Mouse (Mus musculus) kidney, postnatal 0 days (tissue): ENCODE data around the gene Pak3. TPM values are rescaled to one million over a fixed set of nuclear protein-coding genes. Genes with fewer than 3 reads are reported as not detected.
"Not testable (repeated sequence)": the region's sequence is repeated elsewhere in the genome, so short reads cannot be mapped to it uniquely, and the experiment has no call there.

Experiments
- ATAC-seq: fragments of 200-750 bp; cut with Nextera tagmentation; replicated peaks from 2 replicates; pipeline ENCODE4 v1.8.0; 2017; ENCODE audit warnings: low read depth, moderate number of reproducible peaks, moderate TSS enrichment, moderate library complexity; ENCODE audit not compliant: low FRiP score
- DNase-seq: peaks from one replicate; pipeline ENCODE4 v3.0.0-alpha.2; 2016; ENCODE audit warnings: low spot score
- H3K27ac ChIP-seq: fragments of 300-500 bp; sonication (generic); 2 replicates; pipeline ENCODE4 v1.5.1; 2014; ENCODE audit warnings: mild to moderate bottlenecking
- H3K27me3 ChIP-seq: fragments of 300-500 bp; sonication (generic); 2 replicates; pipeline ENCODE4 v1.6.1; 2014; ENCODE audit warnings: low read length, mixed read lengths; ENCODE audit not compliant: insufficient read depth
- H3K36me3 ChIP-seq: fragments of 300-500 bp; sonication (generic); 2 replicates; pipeline ENCODE4 v1.6.1; 2014; ENCODE audit warnings: low read length, mixed read lengths; ENCODE audit not compliant: insufficient read depth
- H3K4me1 ChIP-seq: fragments of 300-500 bp; sonication (generic); replicated peaks from 2 replicates; pipeline ENCODE4 v1.6.1; 2014; ENCODE audit warnings: antibody characterized with exemption, low read length, mixed read lengths; ENCODE audit not compliant: insufficient read depth
- H3K4me2 ChIP-seq: fragments of 300-500 bp; sonication (generic); 2 replicates; pipeline ENCODE4 v1.6.1; 2014; ENCODE audit warnings: mild to moderate bottlenecking, low read length, moderate library complexity, mixed read lengths
- H3K4me3 ChIP-seq: fragments of 300-500 bp; sonication (generic); replicated peaks from 2 replicates; pipeline ENCODE4 v1.5.1; 2014; ENCODE audit warnings: low read depth, low read length
- H3K9ac ChIP-seq: fragments of 300-500 bp; sonication (generic); 2 replicates; pipeline ENCODE4 v1.6.1; 2014; ENCODE audit warnings: low read depth, low read length
- H3K9me3 ChIP-seq: fragments of 300-500 bp; sonication (generic); replicated peaks from 2 replicates; pipeline ENCODE4 v1.6.1; 2016; ENCODE audit warnings: low read length, inconsistent platforms, mixed read lengths
- CTCF ChIP-seq: IDR thresholded peaks from 2 replicates; pipeline ENCODE4 v1.5.1; 2016; ENCODE audit warnings: antibody characterized with exemption, low read depth, mild to moderate bottlenecking, moderate library complexity
- WGBS: fragments of 180-500 bp; shearing (Covaris S2); extraction: QIAGEN DNeasy Blood & Tissue Kit; methylation state at CpG from one replicate; pipeline ENCODE4 v1.1.7; 2014; 5-methylcytosine and 5-hydroxymethylcytosine counted together
- polyA plus RNA-seq: library from polyadenylated mRNA; unstranded; fragments of >200 nt; fragmentation: Nextera tagmentation; extraction: Ambion mirVana; gene quantifications from 2 replicates; pipeline ENCODE4 v1.2.1, GENCODE M21; 2015

The Pak3 gene
- 2.1 and 2.9 TPM in 2 replicates for polyA plus RNA-seq

GRCm38 (mm10) chrX:143518168-143518901 lies at the start of gene Pak3:
Gene Pak3 (plus strand): TSS chrX:143518591.
- Histone ChIP-seq H3K9me3 (no peaks in the 10 kb centered on the region), H3K9ac (no peak within 1 kb of the TSS), H3K27ac (no peak within 1 kb of the TSS), H3K36me3 (no peaks in the 10 kb centered on the region), H3K4me2 (peak within 1 kb of the TSS; percentile 48), H3K4me3 (peak within 1 kb of the TSS; percentile 16; the same call in 1 of the 2 replicates), H3K4me1 (no peaks in the 10 kb centered on the region), H3K27me3 (no peaks in the 10 kb centered on the region)
- peak; percentile 1 for DNase-seq
- no peak for ATAC-seq
- TF ChIP-seq CTCF = no peak
- WGBS = 18% methylated on average over 23 of the region's 23 CpGs

- peak; percentile 100 for DNase-seq
- H3K27ac ChIP-seq = no peak overlapping the region
- 70% methylated on average over 3 of the region's 3 CpGs for WGBS
- TF ChIP-seq CTCF = no peak
- H3K27me3 ChIP-seq = no peaks in the 10 kb centered on the region
- ATAC-seq = peak; percentile 100
- no peaks in the 10 kb centered on the region for H3K36me3 ChIP-seq
- no peaks in the 10 kb centered on the region for H3K4me1 ChIP-seq
- no peak overlapping the region for H3K9ac ChIP-seq
- H3K9me3 ChIP-seq = no peaks in the 10 kb centered on the region
- H3K4me2 ChIP-seq = no peak overlapping the region
- H3K4me3 ChIP-seq = no peak overlapping the region
These were observed 35.5 kb upstream of the Pak3 start for GRCm38 (mm10) chrX:143482866-143483265.

GRCm38 (mm10) chrX:143501053-143501695 lies 17.2 kb upstream of the Pak3 start:
- 57% methylated on average over 4 of the region's 4 CpGs for whole genome bisulfite sequencing
- no peaks in the 10 kb centered on the region for H3K9me3 ChIP-seq
- no peak overlapping the region for H3K4me3 ChIP-seq
- DNase-seq (no peak), ATAC-seq (no peak)
- TF ChIP-seq CTCF = no peak
- H3K4me1 ChIP-seq = no peaks in the 10 kb centered on the region
- no peaks in the 10 kb centered on the region for H3K27me3 ChIP-seq
- H3K4me2 ChIP-seq = no peak overlapping the region
- no peak overlapping the region for H3K9ac ChIP-seq
- H3K27ac ChIP-seq = no peak overlapping the region
- H3K36me3 ChIP-seq = no peaks in the 10 kb centered on the region

- no peak overlapping the region for H3K9ac ChIP-seq
- H3K4me3 ChIP-seq = no peak overlapping the region
- TF ChIP-seq CTCF = no peak
- no peaks in the 10 kb centered on the region for H3K9me3 ChIP-seq
- H3K4me2 ChIP-seq = no peak overlapping the region
- H3K27me3 ChIP-seq = no peaks in the 10 kb centered on the region
- ATAC-seq = no peak
- 68% methylated on average over 5 of the region's 5 CpGs for WGBS
- no peak overlapping the region for H3K27ac ChIP-seq
- no peak for DNase-seq
- no peaks in the 10 kb centered on the region for H3K4me1 ChIP-seq
- no peaks in the 10 kb centered on the region for H3K36me3 ChIP-seq
These were observed 16.5 kb upstream of the Pak3 start for GRCm38 (mm10) chrX:143501776-143502365.

GRCm38 (mm10) chrX:143518917-143519316 lies 526 bp downstream of the Pak3 start:
- Histone ChIP-seq H3K27me3 (no peaks in the 10 kb centered on the region), H3K4me2 (peak overlapping the region; percentile 48), H3K9ac (no peak overlapping the region), H3K4me1 (no peaks in the 10 kb centered on the region), H3K4me3 (peak overlapping the region; percentile 16; the same call in 1 of the 2 replicates), H3K27ac (no peak overlapping the region), H3K9me3 (no peaks in the 10 kb centered on the region), H3K36me3 (no peaks in the 10 kb centered on the region)
- TF ChIP-seq CTCF = no peak
- DNase-seq (no peak), ATAC-seq (no peak)
- 22% methylated on average over 7 of the region's 7 CpGs for WGBS

- H3K4me1 ChIP-seq, H3K9me3 ChIP-seq, H3K27me3 ChIP-seq, H3K27ac ChIP-seq, H3K4me2 ChIP-seq, H3K9ac ChIP-seq, ATAC-seq, H3K4me3 ChIP-seq, H3K36me3 ChIP-seq, DNase-seq: not testable (repeated sequence)
- 64% methylated on average over 5 of the region's 5 CpGs for whole genome bisulfite sequencing
These were observed 1.1 kb downstream of the Pak3 start for GRCm38 (mm10) chrX:143519454-143519853.
